Mouse (Mus musculus): ENCODE measurements around the gene Ginm1.
"Not testable (repeated sequence)": the region's sequence is repeated elsewhere in the genome, so short reads cannot be mapped to it uniquely, and the experiment has no call there.

Gene Ginm1

DNA sequence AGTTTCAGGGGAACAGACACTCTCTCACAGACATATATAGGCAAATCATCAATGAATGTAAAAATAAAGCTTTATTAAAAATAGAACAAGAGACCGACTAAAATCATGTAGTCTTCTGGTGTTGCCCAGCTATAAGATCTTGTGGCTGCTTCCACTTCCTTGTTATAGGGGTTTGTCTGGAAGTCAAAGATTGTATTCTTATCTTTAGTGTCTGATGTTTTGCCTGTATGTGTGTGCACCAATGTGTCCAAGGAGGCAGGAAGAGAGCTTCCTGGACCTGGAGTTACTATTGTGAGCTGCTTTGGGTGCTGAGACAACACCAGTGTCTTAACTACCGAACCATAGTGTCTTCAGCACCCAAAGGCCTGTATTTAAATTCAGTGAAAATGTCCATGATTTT, 35.1 kb downstream of the Ginm1 start:
- ChIA-PET POLR2A (interaction anchor here in 2 of 4 experiments (0.9 to 2.9 kb wide), 4 partner anchors 8 to 35 kb away, joined by 3 to 7 read pairs (median 5); partner anchors contain the start of genes Katna1 (in 2 of the 2), Ginm1 (in 1 of the 2) and Ppil4 (in 1 of the 2)), CTCF (no interaction called here)

DNA sequence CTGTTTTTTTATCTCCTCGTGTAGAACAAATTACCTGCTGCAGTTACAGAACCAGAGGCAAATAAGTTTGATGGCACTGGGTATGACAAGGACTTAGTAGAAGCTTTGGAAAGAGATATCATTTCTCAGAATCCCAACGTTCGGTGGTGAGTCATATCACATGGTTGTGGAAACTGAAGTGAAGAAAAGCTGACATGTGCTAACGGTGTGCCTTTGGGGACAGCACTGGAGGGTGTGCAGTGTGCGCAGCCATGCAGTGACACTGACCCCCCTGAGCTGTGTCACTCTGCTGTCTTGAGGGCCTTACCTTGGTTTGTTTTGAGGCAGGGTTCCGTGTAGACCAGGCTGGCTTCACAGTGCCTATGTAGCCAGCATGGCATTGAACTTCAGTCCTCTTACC, 43.9 kb downstream of the Ginm1 start:
- ChIA-PET CTCF (interaction anchor here in 1 of 4 experiments (0.6 kb wide), 1 partner anchor 153 kb away, joined by 3 read pairs; no protein-coding TSS in a partner anchor), POLR2A (interaction anchor here in 1 of 4 experiments (0.6 to 1.4 kb wide), 2 partner anchors 10 to 464 kb away, joined by 3 to 6 read pairs; no protein-coding TSS in a partner anchor)

DNA sequence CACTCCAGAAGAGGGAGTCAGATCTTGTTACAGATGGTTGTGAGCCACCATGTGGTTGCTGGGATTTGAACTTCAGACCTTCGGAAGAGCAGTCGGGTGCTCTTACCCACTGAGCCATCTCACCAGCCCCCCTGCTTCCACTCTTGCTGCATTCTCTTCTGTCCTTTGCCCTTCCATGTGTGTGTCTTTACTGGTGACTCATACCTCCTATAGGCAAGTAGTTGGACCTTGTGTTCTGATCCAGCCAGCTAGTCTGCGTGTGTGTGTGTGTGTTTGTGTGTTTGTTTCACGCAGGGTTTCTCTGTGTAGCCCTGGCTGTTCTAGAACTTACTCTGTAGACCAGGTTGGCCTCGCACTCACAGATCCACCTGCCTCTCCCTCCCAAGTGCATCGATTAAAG, 47.1 kb downstream of the Ginm1 start:
- CTCF ChIA-PET, result not testable (repeated sequence)
- POLR2A ChIA-PET, result interaction anchor here in 1 of 4 experiments (1.3 to 2.7 kb wide), 2 partner anchors 19 to 41 kb away, joined by 3 to 11 read pairs; partner anchors contain the start of gene Katna1

DNA sequence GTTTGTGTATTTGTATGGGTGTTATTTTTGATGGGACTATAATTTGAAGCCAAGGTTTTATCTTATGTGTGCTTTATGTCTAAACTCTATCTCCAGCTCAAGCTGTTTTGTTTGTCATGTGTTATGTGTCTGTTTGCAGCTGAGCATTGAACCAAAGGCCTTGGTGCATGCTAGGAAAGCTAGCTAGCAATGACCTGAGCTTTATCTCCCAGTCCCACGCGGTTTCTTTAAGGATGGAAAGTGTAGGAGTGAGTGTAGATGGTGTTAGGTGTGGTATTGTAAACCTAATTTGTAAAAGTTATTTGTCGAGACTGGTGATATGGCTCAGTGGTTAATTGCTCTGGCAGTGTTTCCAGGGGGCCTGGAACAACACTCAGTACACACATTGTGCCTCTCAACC, 54.7 kb downstream of the Ginm1 start:
- ChIA-PET POLR2A (interaction anchor here in 2 of 4 experiments (0.8 to 8.2 kb wide), 7 partner anchors 8 to 129 kb away, joined by 3 to 45 read pairs (median 5); partner anchors contain the start of genes Katna1 (in 2 of the 2) and Ginm1 (in 1 of the 2)), CTCF (no interaction called here)

DNA sequence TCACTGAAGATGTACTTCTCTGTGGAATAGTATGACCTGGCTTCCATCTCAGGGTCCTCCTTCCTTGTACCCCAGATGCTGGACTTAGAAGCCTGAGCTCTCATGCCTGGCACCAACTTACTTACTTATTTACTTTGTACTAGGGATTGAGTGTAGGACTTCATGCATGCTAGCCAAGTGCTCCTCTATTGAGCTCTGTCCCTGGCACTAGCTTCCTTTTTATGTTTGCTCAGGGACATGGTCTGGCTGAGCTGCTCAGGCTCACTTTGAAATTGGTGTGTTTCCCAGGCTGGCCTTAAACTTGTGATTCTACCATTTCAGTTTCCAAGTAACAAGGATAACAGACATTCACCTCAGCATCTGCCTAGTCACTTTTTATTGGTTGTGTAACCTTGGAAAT, 55.5 kb downstream of the Ginm1 start:
- CTCF ChIA-PET, result no interaction called here
- POLR2A ChIA-PET, result interaction anchor here in 3 of 4 experiments (0.8 to 8.2 kb wide), 6 partner anchors 9 to 75 kb away, joined by 3 to 45 read pairs (median 6); partner anchors contain the start of genes Katna1 (in 3 of the 3) and Ginm1 (in 1 of the 3)

DNA sequence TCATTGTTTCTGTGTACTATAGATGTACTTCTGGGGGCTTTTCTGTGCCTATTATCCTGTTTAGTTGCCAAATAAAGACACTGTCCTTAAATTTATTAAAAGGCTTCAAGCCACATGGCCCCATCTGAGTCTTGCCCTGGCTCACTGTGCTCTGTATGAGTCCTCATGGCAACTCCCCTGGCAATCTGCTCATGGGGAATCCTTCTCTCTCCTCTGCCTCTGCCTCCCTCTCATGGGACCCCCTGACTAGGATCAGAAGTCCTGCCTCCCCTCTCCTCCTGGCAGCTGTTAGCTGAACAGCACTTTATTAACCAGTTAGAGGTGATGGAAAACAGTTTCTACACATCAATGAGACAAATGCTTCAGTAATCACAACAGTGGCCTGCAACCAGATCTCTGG, 61.0 kb downstream of the Ginm1 start:
- CTCF ChIA-PET, result no interaction called here
- POLR2A ChIA-PET, result interaction anchor here in 1 of 4 experiments (3.1 kb wide), 1 partner anchor 8 kb away, joined by 18 read pairs; no protein-coding TSS in a partner anchor

DNA sequence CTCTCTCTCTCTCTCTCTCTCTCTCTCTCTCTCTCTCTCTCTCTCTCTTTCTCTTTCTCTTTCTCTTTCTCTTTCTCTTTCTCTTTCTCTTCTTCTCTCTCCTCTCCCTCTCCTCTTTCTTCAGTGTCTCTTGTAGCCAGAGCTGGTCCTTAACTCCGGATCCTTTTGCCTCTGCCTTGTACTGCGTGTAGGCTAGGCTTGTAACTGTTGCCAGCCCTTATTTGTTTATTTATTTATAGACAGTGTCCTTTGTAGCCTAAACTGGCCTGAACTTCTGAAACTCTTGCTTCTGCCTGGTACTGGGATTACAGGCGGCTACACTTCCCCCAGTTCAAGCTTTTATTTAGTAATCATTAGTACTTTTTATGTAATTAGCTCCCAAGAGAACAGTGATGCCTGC, 65.6 kb downstream of the Ginm1 start:
- ChIA-PET CTCF (no interaction called here), POLR2A (interaction anchor here in 3 of 4 experiments (0.6 to 3.1 kb wide), 20 partner anchors 10 to 111 kb away, joined by 3 to 45 read pairs (median 9); partner anchors contain the start of genes Ginm1 (in 1 of the 3), Nup43 (in 1 of the 3) and Ppil4 (in 1 of the 3))

DNA sequence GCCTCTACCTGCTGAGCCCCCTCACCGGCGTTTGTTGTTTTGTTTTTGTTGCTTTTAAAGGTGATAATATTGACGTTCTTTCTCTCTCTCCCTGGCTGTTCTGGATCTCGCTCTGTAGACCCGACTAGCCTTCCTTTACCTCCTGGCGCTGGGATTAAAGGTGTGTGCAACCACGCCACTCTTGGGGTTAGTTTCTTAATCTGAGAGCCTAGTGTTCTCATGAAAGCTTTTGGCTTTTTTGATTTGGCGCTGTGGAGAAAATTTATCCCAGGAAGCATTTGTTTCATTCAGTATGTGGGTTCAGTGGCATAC, 66.2 kb downstream of the Ginm1 start:
- ChIA-PET CTCF (interaction anchor here in 1 of 4 experiments (0.5 kb wide), 1 partner anchor 58 kb away, joined by 4 read pairs; no protein-coding TSS in a partner anchor), POLR2A (interaction anchor here in 3 of 4 experiments (0.7 to 3.1 kb wide), 65 partner anchors 8 to 1921 kb away, joined by 3 to 45 read pairs (median 5); partner anchors contain the start of genes Lats1 (in 2 of the 3), Lrp11 (in 2 of the 3), Nup43 (in 2 of the 3) and Pcmt1 (in 2 of the 3))

DNA sequence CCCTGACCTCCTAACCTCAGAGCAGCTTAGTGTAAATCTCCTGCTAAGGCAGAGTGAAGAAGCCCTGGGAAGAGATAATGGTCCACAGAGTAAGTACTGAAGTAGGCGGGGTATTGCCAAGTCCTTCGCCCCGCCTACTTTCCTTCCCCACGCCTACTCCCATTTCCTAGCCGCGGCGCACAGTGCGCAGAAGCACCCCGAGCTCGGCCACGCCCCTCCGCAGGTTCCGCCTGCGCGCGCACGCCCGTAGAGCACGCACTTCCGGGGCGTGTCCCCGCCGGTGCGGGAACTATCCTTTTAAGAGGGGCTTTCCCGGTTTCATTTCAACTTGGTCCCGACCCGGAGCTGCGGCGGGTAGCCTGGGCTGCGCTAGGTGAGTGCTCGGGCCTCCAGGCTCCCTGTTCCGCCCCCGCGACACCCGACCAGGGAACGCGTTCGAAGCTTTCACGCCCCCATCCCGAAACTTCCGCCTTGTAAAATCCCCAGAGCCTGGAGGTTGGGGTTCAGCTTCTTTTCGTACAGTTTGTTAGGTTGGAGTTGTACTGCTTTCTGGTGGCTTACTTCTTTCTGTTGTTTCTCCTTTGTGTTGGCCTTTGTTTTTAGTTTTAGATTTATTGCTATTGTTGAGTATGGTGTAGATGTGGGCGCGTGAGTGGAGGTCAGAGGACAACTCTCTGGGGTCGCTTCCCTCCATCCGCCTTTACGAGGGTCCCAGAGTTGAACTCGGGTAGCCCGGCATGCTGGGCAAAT, 66.7 kb downstream of the Ginm1 start, which contains the start of gene Katna1:
Gene Katna1 (plus strand): TSS at position 250 of the 750 bp plus-strand sequence.
- POLR2A ChIA-PET, result interaction anchor here in 3 of 4 experiments (0.6 to 3.1 kb wide), 84 partner anchors 8 to 1920 kb away, joined by 3 to 45 read pairs (median 4); partner anchors contain the start of genes Fbxo5 (in 2 of the 3), Ginm1 (in 2 of the 3), Lats1 (in 2 of the 3) and Lrp11 (in 2 of the 3)
- CTCF ChIA-PET, result interaction anchor here in 1 of 4 experiments (0.5 to 0.7 kb wide), 2 partner anchors 8 to 59 kb away, joined by 3 to 4 read pairs; no protein-coding TSS in a partner anchor
